Mouse (Mus musculus) forebrain, embryonic 11.5 days (tissue): ENCODE data around the gene Rabggtb. TPM values are rescaled to one million over a fixed set of nuclear protein-coding genes. Genes with fewer than 3 reads are reported as not detected.
"Not testable (repeated sequence)": the region's sequence is repeated elsewhere in the genome, so short reads cannot be mapped to it uniquely, and the experiment has no call there.

Experiments
- ATAC-seq: fragments of 200-750 bp; cut with Nextera tagmentation; replicated peaks from 2 replicates; pipeline ENCODE4 v1.8.0; 2017; ENCODE audit warnings: moderate TSS enrichment; ENCODE audit not compliant: low FRiP score
- DNase-seq: peaks from one replicate; pipeline ENCODE4 v3.0.0-alpha.2; 2017; ENCODE audit warnings: low spot score
- H3K27ac ChIP-seq: fragments of 300-500 bp; sonication (generic); 2 replicates; pipeline ENCODE4 v1.5.1; 2014; ENCODE audit warnings: low read depth, low read length
- H3K27me3 ChIP-seq: fragments of 300-500 bp; sonication (generic); 2 replicates; pipeline ENCODE4 v1.6.1; 2014; ENCODE audit warnings: mild to moderate bottlenecking, low read length, mixed read lengths; ENCODE audit not compliant: control insufficient read depth, insufficient read depth
- H3K36me3 ChIP-seq: fragments of 300-500 bp; sonication (generic); 2 replicates; pipeline ENCODE4 v1.6.1; 2014; ENCODE audit warnings: mild to moderate bottlenecking, low read length, moderate library complexity, mixed read lengths; ENCODE audit not compliant: control insufficient read depth, insufficient read depth
- H3K4me1 ChIP-seq: fragments of 300-500 bp; sonication (generic); replicated peaks from 2 replicates; pipeline ENCODE4 v1.6.1; 2014; ENCODE audit warnings: low read length, mixed read lengths; ENCODE audit not compliant: control insufficient read depth, insufficient read depth
- H3K4me2 ChIP-seq: fragments of 300-500 bp; sonication (generic); 2 replicates; pipeline ENCODE4 v1.6.1; 2014; ENCODE audit warnings: low read depth, mild to moderate bottlenecking, low read length, moderate library complexity, mixed read lengths; ENCODE audit not compliant: severe bottlenecking
- H3K4me3 ChIP-seq: fragments of 300-500 bp; sonication (generic); 2 replicates; pipeline ENCODE4 v1.5.1; 2014; ENCODE audit warnings: low read depth, low read length
- H3K9ac ChIP-seq: fragments of 300-500 bp; sonication (generic); 2 replicates; pipeline ENCODE4 v1.6.1; 2014; ENCODE audit warnings: low read length
- H3K9me3 ChIP-seq: fragments of 300-500 bp; sonication (generic); 2 replicates; pipeline ENCODE4 v1.6.1; 2016; ENCODE audit warnings: low read length, mixed read lengths; ENCODE audit not compliant: control insufficient read depth
- WGBS: fragments of 180-500 bp; shearing (Covaris S2); extraction: QIAGEN DNeasy Blood & Tissue Kit; methylation state at CpG from one replicate; pipeline ENCODE4 v1.1.7; 2014; 5-methylcytosine and 5-hydroxymethylcytosine counted together
- polyA plus RNA-seq: library from polyadenylated mRNA; unstranded; fragments of >200 nt; fragmentation: Nextera tagmentation; extraction: Ambion mirVana; gene quantifications from 2 replicates; pipeline ENCODE4 v1.2.1, GENCODE M21; 2014

Gene Rabggtb
- polyA plus RNA-seq, 1 experiment from 2014 or later: 51.2 TPM

- H3K27ac ChIP-seq, H3K4me3 ChIP-seq, H3K36me3 ChIP-seq, H3K9me3 ChIP-seq, H3K27me3 ChIP-seq, ATAC-seq, H3K4me2 ChIP-seq, DNase-seq, H3K4me1 ChIP-seq, H3K9ac ChIP-seq: not testable (repeated sequence)
- WGBS: 88% methylated on average over 7 of the region's 8 CpGs
These were observed 52.4 kb downstream of the Rabggtb start for GRCm38 (mm10) chr3:153860392-153860791.

GRCm38 (mm10) chr3:153858350-153859001, 54.3 kb downstream of the Rabggtb start:
- Histone ChIP-seq H3K36me3 (no peaks in the 10 kb centered on the region), H3K4me3 (no peak overlapping the region), H3K4me2 (no peak overlapping the region), H3K27ac (no peak overlapping the region), H3K4me1 (no peaks in the 10 kb centered on the region), H3K27me3 (no peaks in the 10 kb centered on the region), H3K9ac (no peak overlapping the region), H3K9me3 (no peaks in the 10 kb centered on the region)
- ATAC-seq (no peak), DNase-seq (no peak)
- 83% methylated on average over 10 of the region's 10 CpGs for WGBS

Other genes with a start within 250 kb of the Rabggtb start
- gene St6galnac3, start 187.8 kb downstream of the Rabggtb start, polyA plus RNA-seq: 29.8 and 38.0 TPM in 2 replicates
- 0.29 and 0.47 TPM in 2 replicates for gene Asb17, start 68.8 kb downstream of the Rabggtb start, polyA plus RNA-seq
- gene Msh4, start 6.9 kb downstream of the Rabggtb start, polyA plus RNA-seq: 0.09 and 0.11 TPM in 2 replicates
- 40.6 and 44.0 TPM in 2 replicates for gene Acadm, start 31.6 kb upstream of the Rabggtb start, polyA plus RNA-seq
- gene Slc44a5, start 60.4 kb upstream of the Rabggtb start, polyA plus RNA-seq: 2.2 TPM in 2 replicates